Mouse (Mus musculus) myocyte (in vitro differentiated cells): ENCODE data around the gene Galnt4.
A peak's percentile ranks its signal among the peaks of the same experiment; 100 is the strongest.

Experiments used
- CEBPB ChIP-seq: IDR thresholded peaks from 2 replicates; pipeline ENCODE4 v1.6.1; 2011; ENCODE audit warnings: mild to moderate bottlenecking, moderate library complexity; ENCODE audit not compliant: poor library complexity, insufficient read depth, severe bottlenecking
- E2F4 ChIP-seq: IDR thresholded peaks from one replicate; pipeline ENCODE4 v1.6.1; 2011; ENCODE audit warnings: mild to moderate bottlenecking, control low read depth, moderate library complexity; ENCODE audit not compliant: insufficient read depth
- MYOG ChIP-seq, 3 experiments: IDR thresholded peaks; one replicate each; pipeline ENCODE4 v1.6.1; 2011; ENCODE audit warnings: control low read depth in 2 of 3, low read depth in 2 of 3, mild to moderate bottlenecking in 2 of 3; ENCODE audit not compliant: insufficient read length in 2 of 3, control insufficient read depth in 1 of 3, insufficient read depth in 1 of 3
- POLR2A ChIP-seq: IDR thresholded peaks from one replicate; pipeline ENCODE4 v1.6.1; 2011; ENCODE audit warnings: low read depth, mild to moderate bottlenecking, control low read depth, moderate library complexity; ENCODE audit not compliant: insufficient read length
- REST ChIP-seq: IDR thresholded peaks from one replicate; pipeline ENCODE4 v1.6.1; 2011; ENCODE audit warnings: mild to moderate bottlenecking, control low read depth, moderate library complexity; ENCODE audit not compliant: insufficient read depth, insufficient read length
- TCF3 ChIP-seq: IDR thresholded peaks from one replicate; pipeline ENCODE4 v1.6.1; 2011; ENCODE audit warnings: low read depth, control low read depth; ENCODE audit not compliant: insufficient read length

DNA sequence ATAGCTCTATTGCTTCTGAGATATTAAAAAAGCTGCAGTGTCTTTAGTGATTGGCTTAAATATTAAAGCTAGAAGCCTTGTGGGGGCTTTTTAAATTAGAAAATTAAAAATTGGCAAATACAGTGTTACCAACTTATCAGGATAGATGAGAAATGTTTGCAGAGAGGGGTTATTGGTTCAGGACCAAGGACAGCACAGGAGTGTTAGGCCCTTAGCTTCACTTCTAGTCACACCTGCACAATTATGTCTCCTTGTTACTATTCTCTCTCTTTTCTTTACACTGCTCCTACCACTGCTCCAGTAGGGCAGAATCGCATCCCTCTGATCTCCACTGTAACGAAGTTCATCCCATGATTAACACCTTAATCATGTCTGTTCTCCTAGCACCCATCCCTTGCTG lies 12.8 kb upstream of the Galnt4 start:
- TF ChIP-seq POLR2A (no peak), MYOG (IDR thresholded peaks at IDR 0.05; ENCODE audit: control insufficient read depth in 1 of 3, insufficient read depth in 1 of 3, insufficient read length in 2 of 3, low read depth in 2 of 3) (no peak), CEBPB (no peak), E2F4 (no peak), TCF3 (no peak), REST (peak; percentile 80)
